Mouse (Mus musculus): ENCODE measurements around the gene Scgb1b3.

Gene Scgb1b3

GRCm38 (mm10) chr7:31375292-31375691 is at the start of gene Scgb1b3:
Gene Scgb1b3 (plus strand): TSS chr7:31375592.
- DNase-seq (ENCODE audit: extremely low read depth, low read depth): no peak

GRCm38 (mm10) chr7:31362022-31362560 is 13.3 kb upstream of the Scgb1b3 start, which contains the start of gene Scgb2b3:
Gene Scgb2b3 (minus strand): TSS chr7:31362072.
- no peak for DNase-seq (ENCODE audit: extremely low read depth, low read depth)

All from MEL-GATA-1-ER (cell line).